Mouse (Mus musculus) myocyte (in vitro differentiated cells): ENCODE data around the gene Susd4. TPM values are rescaled to one million over a fixed set of nuclear protein-coding genes. Genes with fewer than 3 reads are reported as not detected.

Experiments used
- H3K27me3 ChIP-seq: one replicate; pipeline ENCODE4 v1.6.1; 2011; ENCODE audit not compliant: control insufficient read depth, insufficient read depth, insufficient read length
- H3K36me3 ChIP-seq: one replicate; pipeline ENCODE4 v1.6.1; 2011; ENCODE audit not compliant: control insufficient read depth, insufficient read depth
- H3K4me2 ChIP-seq: one replicate; pipeline ENCODE4 v1.6.1; 2011; ENCODE audit warnings: low read depth, control low read depth
- H3K4me3 ChIP-seq: one replicate; pipeline ENCODE4 v1.5.1; 2011; ENCODE audit warnings: mild to moderate bottlenecking, control low read depth, moderate library complexity
- H3K79me2 ChIP-seq: one replicate; pipeline ENCODE4 v1.6.1; 2011; ENCODE audit not compliant: control insufficient read depth, insufficient read depth
- H3ac ChIP-seq: one replicate; pipeline ENCODE4 v1.6.1; 2011; ENCODE audit not compliant: control insufficient read depth, insufficient read length
- CEBPB ChIP-seq: IDR thresholded peaks from 2 replicates; pipeline ENCODE4 v1.6.1; 2011; ENCODE audit warnings: mild to moderate bottlenecking, moderate library complexity; ENCODE audit not compliant: poor library complexity, insufficient read depth, severe bottlenecking
- E2F4 ChIP-seq: IDR thresholded peaks from one replicate; pipeline ENCODE4 v1.6.1; 2011; ENCODE audit warnings: mild to moderate bottlenecking, control low read depth, moderate library complexity; ENCODE audit not compliant: insufficient read depth
- MAX ChIP-seq: IDR thresholded peaks from one replicate; pipeline ENCODE4 v1.6.1; 2011; ENCODE audit warnings: low read depth, mild to moderate bottlenecking, control low read depth
- MYOD1 ChIP-seq, 3 experiments: IDR thresholded peaks; one replicate each; pipeline ENCODE4 v1.6.1; 2011; ENCODE audit warnings: control low read depth in 2 of 3, low read depth in 2 of 3, mild to moderate bottlenecking in 2 of 3, moderate library complexity in 1 of 3; ENCODE audit not compliant: insufficient read length in 2 of 3, control insufficient read depth in 1 of 3
- MYOG ChIP-seq, 3 experiments: IDR thresholded peaks; one replicate each; pipeline ENCODE4 v1.6.1; 2011; ENCODE audit warnings: control low read depth in 2 of 3, low read depth in 2 of 3, mild to moderate bottlenecking in 2 of 3; ENCODE audit not compliant: insufficient read length in 2 of 3, control insufficient read depth in 1 of 3, insufficient read depth in 1 of 3
- POLR2A ChIP-seq: IDR thresholded peaks from one replicate; pipeline ENCODE4 v1.6.1; 2011; ENCODE audit warnings: low read depth, mild to moderate bottlenecking, control low read depth, moderate library complexity; ENCODE audit not compliant: insufficient read length
- POLR2AphosphoS2 ChIP-seq: IDR thresholded peaks from one replicate; pipeline ENCODE4 v1.6.1; 2011; ENCODE audit warnings: low read depth, control low read depth; ENCODE audit not compliant: insufficient read length
- REST ChIP-seq: IDR thresholded peaks from one replicate; pipeline ENCODE4 v1.6.1; 2011; ENCODE audit warnings: mild to moderate bottlenecking, control low read depth, moderate library complexity; ENCODE audit not compliant: insufficient read depth, insufficient read length
- SRF ChIP-seq: IDR thresholded peaks from one replicate; pipeline ENCODE4 v1.6.1; 2011; ENCODE audit warnings: low read depth; ENCODE audit not compliant: control insufficient read depth, insufficient read length
- TCF12 ChIP-seq: IDR thresholded peaks from one replicate; pipeline ENCODE4 v1.6.1; 2011; ENCODE audit warnings: mild to moderate bottlenecking, control low read depth; ENCODE audit not compliant: poor library complexity, insufficient read depth, severe bottlenecking
- TCF3 ChIP-seq: IDR thresholded peaks from one replicate; pipeline ENCODE4 v1.6.1; 2011; ENCODE audit warnings: low read depth, control low read depth; ENCODE audit not compliant: insufficient read length
- USF1 ChIP-seq: IDR thresholded peaks from one replicate; pipeline ENCODE4 v1.6.1; 2011; ENCODE audit warnings: low read depth, mild to moderate bottlenecking, control low read depth, moderate library complexity
- polyA plus RNA-seq: library from polyadenylated mRNA; unstranded; fragments of >200 nt; fragmentation: generic; extraction: Trizol; gene quantifications from one replicate; pipeline ENCODE4 v1.2.1, GENCODE M21; 2012; ENCODE audit warnings: missing spikeins

Susd4 gene
- polyA plus RNA-seq, 1 experiment = 0.04 TPM

GRCm38 (mm10) chr1:182902095-182902494, 138.4 kb downstream of the Susd4 start:
- peak overlapping the region; percentile 18 for H3K4me2 ChIP-seq
- H3K4me3 ChIP-seq = no peak overlapping the region
- H3K79me2 ChIP-seq = no peaks in the 10 kb centered on the region
- no peaks in the 10 kb centered on the region for H3K36me3 ChIP-seq
- H3K27me3 ChIP-seq = no peaks in the 10 kb centered on the region
- TF ChIP-seq POLR2AphosphoS2 = no peak
- TF ChIP-seq E2F4 = no peak
- no peak for TF ChIP-seq POLR2A
- no peak for TF ChIP-seq SRF
- TF ChIP-seq MYOD1 (IDR thresholded peaks at IDR 0.05; ENCODE audit: control insufficient read depth in 1 of 3, insufficient read length in 2 of 3, low read depth in 2 of 3) = no peak
- no peak overlapping the region for H3ac ChIP-seq

DNA sequence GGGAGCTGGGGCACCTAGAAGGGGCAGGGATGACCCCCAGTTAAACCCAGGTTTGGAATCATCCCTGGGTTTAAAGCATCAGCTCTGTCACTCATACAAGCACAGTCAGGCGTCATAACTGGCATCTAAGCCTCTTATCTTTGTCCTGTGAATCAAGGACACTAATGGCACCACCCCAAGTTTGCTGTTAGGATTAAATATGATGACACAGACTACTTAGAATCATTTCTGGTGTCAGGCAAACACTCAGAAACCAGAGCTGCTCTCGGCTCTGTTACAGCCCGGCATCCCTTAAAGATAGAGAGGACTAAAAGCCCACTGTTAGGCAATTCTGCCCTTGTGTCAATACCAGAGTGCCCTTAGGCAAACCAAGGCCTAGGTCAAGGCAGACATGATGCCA, 139.2 kb downstream of the Susd4 start:
- Histone ChIP-seq H3K36me3 (no peaks in the 10 kb centered on the region), H3K4me3 (no peak overlapping the region), H3K79me2 (no peaks in the 10 kb centered on the region), H3ac (no peak overlapping the region), H3K27me3 (no peaks in the 10 kb centered on the region), H3K4me2 (no peak overlapping the region)
- TF ChIP-seq E2F4 (no peak), MAX (no peak), TCF12 (no peak), TCF3 (no peak), MYOD1 (IDR thresholded peaks at IDR 0.05; ENCODE audit: control insufficient read depth in 1 of 3, insufficient read length in 2 of 3, low read depth in 2 of 3) (no peak)

GRCm38 (mm10) chr1:182905669-182906068, 142.0 kb downstream of the Susd4 start:
- Histone ChIP-seq H3K27me3 (no peaks in the 10 kb centered on the region), H3K79me2 (no peaks in the 10 kb centered on the region), H3K4me3 (no peak overlapping the region), H3K4me2 (no peak overlapping the region), H3ac (no peak overlapping the region), H3K36me3 (no peaks in the 10 kb centered on the region)
- TF ChIP-seq USF1 = no peak
- TF ChIP-seq SRF = no peak
- no peak for TF ChIP-seq POLR2AphosphoS2
- no peak for TF ChIP-seq TCF12
- no peak for TF ChIP-seq REST
- TF ChIP-seq MYOD1 (IDR thresholded peaks at IDR 0.05; ENCODE audit: control insufficient read depth in 1 of 3, insufficient read length in 2 of 3, low read depth in 2 of 3) = no peak
- TF ChIP-seq CEBPB = no peak
- TF ChIP-seq POLR2A = no peak
- TF ChIP-seq MAX = no peak
- TF ChIP-seq MYOG (IDR thresholded peaks at IDR 0.05; ENCODE audit: control insufficient read depth in 1 of 3, insufficient read depth in 1 of 3, insufficient read length in 2 of 3, low read depth in 2 of 3) = no peak
- TF ChIP-seq TCF3 = no peak

- no peak overlapping the region for H3ac ChIP-seq
- no peaks in the 10 kb centered on the region for H3K36me3 ChIP-seq
- H3K4me3 ChIP-seq = no peak overlapping the region
- peak; percentile 10 for TF ChIP-seq REST
- no peak for TF ChIP-seq CEBPB
- TF ChIP-seq MYOG (IDR thresholded peaks at IDR 0.05; ENCODE audit: control insufficient read depth in 1 of 3, insufficient read depth in 1 of 3, insufficient read length in 2 of 3, low read depth in 2 of 3) = peak; percentile 82 to 95 (median 84)
- TF ChIP-seq E2F4 = no peak
- peak; percentile 36 for TF ChIP-seq POLR2AphosphoS2
- peak in 2 of 3 experiments; percentile 81 to 84 for TF ChIP-seq MYOD1 (IDR thresholded peaks at IDR 0.05; ENCODE audit: control insufficient read depth in 1 of 3, insufficient read length in 2 of 3, low read depth in 2 of 3)
- peak; percentile 9 for TF ChIP-seq SRF
- TF ChIP-seq USF1 = peak; percentile 75
- TF ChIP-seq POLR2A = peak; percentile 66
- peak; percentile 44 for TF ChIP-seq TCF3
- peak; percentile 86 for TF ChIP-seq MAX
- TF ChIP-seq TCF12 = peak; percentile 72
- no peaks in the 10 kb centered on the region for H3K79me2 ChIP-seq
- peak overlapping the region; percentile 16 for H3K4me2 ChIP-seq
- no peaks in the 10 kb centered on the region for H3K27me3 ChIP-seq
Measured at GRCm38 (mm10) chr1:182908050-182909036, 144.7 kb downstream of the Susd4 start.

GRCm38 (mm10) chr1:182909066-182909465, 145.4 kb downstream of the Susd4 start:
- Histone ChIP-seq H3K4me2 (peak overlapping the region; percentile 16), H3K27me3 (no peaks in the 10 kb centered on the region), H3K4me3 (no peak overlapping the region), H3K36me3 (no peaks in the 10 kb centered on the region), H3ac (no peak overlapping the region), H3K79me2 (no peaks in the 10 kb centered on the region)
- TF ChIP-seq SRF = no peak
